Mouse (Mus musculus) heart, embryonic 16.5 days (tissue): ENCODE data around the gene Adgrb3. TPM values are rescaled to one million over a fixed set of nuclear protein-coding genes. Genes with fewer than 3 reads are reported as not detected.

Experiments used
- ATAC-seq: fragments of 200-750 bp; cut with Nextera tagmentation; replicated peaks from 2 replicates; pipeline ENCODE4 v1.8.0; 2017; ENCODE audit warnings: moderate number of reproducible peaks; ENCODE audit not compliant: insufficient read depth, low FRiP score; ENCODE audit errors: extremely low read depth
- H3K27ac ChIP-seq: fragments of 300-500 bp; sonication (generic); 2 replicates; pipeline ENCODE4 v1.5.1; 2014; ENCODE audit warnings: mild to moderate bottlenecking, low read length, control low read depth, moderate library complexity
- H3K27me3 ChIP-seq: fragments of 300-500 bp; sonication (generic); 2 replicates; pipeline ENCODE4 v1.6.1; 2014; ENCODE audit warnings: low read length, mixed read lengths; ENCODE audit not compliant: control insufficient read depth, insufficient read depth
- H3K36me3 ChIP-seq: fragments of 300-500 bp; sonication (generic); 2 replicates; pipeline ENCODE4 v1.6.1; 2014; ENCODE audit not compliant: control insufficient read depth, insufficient read depth
- H3K4me1 ChIP-seq: fragments of 300-500 bp; sonication (generic); 2 replicates; pipeline ENCODE4 v1.6.1; 2014; ENCODE audit warnings: low read length, mixed read lengths; ENCODE audit not compliant: control insufficient read depth, insufficient read depth
- H3K4me2 ChIP-seq: fragments of 300-500 bp; sonication (generic); 2 replicates; pipeline ENCODE4 v1.6.1; 2014; ENCODE audit warnings: low read depth, mild to moderate bottlenecking, control low read depth, low read length
- H3K4me3 ChIP-seq: fragments of 300-500 bp; sonication (generic); 2 replicates; pipeline ENCODE4 v1.5.1; 2014; ENCODE audit warnings: mild to moderate bottlenecking, control low read depth, low read length
- H3K9ac ChIP-seq: fragments of 300-500 bp; sonication (generic); 2 replicates; pipeline ENCODE4 v1.6.1; 2014; ENCODE audit warnings: low read length, control low read depth
- H3K9me3 ChIP-seq: fragments of 300-500 bp; sonication (generic); replicated peaks from 2 replicates; pipeline ENCODE4 v1.6.1; 2016; ENCODE audit warnings: low read length; ENCODE audit not compliant: control insufficient read depth
- WGBS: fragments of 180-500 bp; shearing (Covaris S2); extraction: QIAGEN DNeasy Blood & Tissue Kit; methylation state at CpG from one replicate; pipeline ENCODE4 v1.1.7; 2014; 5-methylcytosine and 5-hydroxymethylcytosine counted together
- polyA plus RNA-seq: library from polyadenylated mRNA; unstranded; fragments of >200 nt; fragmentation: Nextera tagmentation; extraction: Ambion mirVana; gene quantifications from 2 replicates; pipeline ENCODE4 v1.2.1, GENCODE M21; 2015

Gene Adgrb3
- polyA plus RNA-seq, 1 experiment from 2014 or later: 0.33 TPM

DNA sequence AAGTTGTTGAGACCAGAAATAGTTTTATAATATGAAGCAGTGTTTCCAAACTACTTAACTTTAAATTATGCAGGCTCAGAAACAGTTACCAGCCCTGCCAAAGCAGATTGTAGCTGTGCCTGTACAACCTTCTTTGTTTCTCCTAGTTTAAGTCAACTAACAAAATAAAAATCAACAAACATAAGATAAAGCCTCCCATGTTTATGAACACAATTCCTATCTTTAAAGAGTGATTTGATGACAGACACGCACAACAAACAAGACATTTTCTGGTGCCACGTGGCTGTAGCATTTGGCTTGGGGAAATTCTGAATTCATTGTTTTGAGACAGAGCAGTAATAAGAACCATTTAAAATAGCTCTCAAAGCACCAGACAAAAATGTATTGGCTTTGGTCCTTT, 60.5 kb downstream of the Adgrb3 start:
- Histone ChIP-seq H3K9me3 (no peaks in the 10 kb centered on the region), H3K36me3 (no peaks in the 10 kb centered on the region), H3K4me2 (no peak overlapping the region), H3K27me3 (no peaks in the 10 kb centered on the region), H3K4me3 (no peak overlapping the region), H3K9ac (no peak overlapping the region), H3K27ac (no peak overlapping the region), H3K4me1 (no peaks in the 10 kb centered on the region)
- no peak for ATAC-seq
- WGBS: 70% methylated on average over 2 of the region's 2 CpGs

DNA sequence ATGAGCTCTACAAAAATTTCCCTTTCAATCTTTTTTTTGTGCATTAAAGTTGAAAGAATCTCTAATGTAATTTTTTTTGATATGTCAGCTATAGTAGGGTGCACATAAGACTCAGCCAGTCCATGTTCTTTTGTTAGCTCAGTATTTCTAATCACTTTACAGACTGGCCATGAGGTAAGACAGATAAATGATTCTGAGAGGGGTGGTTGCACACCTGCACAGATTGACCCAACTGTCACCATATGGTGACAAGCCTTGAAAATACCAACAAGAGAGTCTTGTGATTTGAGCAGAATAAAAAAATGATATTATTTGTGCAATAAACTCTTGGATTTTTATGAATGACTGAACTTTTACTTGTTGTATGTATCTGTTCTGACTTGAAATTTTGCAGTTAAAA, 74.2 kb downstream of the Adgrb3 start:
- H3K9me3 ChIP-seq: no peaks in the 10 kb centered on the region
- no peak overlapping the region for H3K27ac ChIP-seq
- H3K27me3 ChIP-seq: no peaks in the 10 kb centered on the region
- no peak overlapping the region for H3K4me3 ChIP-seq
- no peak overlapping the region for H3K4me2 ChIP-seq
- H3K36me3 ChIP-seq: no peaks in the 10 kb centered on the region
- no peak for ATAC-seq
- H3K9ac ChIP-seq: no peak overlapping the region
- H3K4me1 ChIP-seq: no peaks in the 10 kb centered on the region

DNA sequence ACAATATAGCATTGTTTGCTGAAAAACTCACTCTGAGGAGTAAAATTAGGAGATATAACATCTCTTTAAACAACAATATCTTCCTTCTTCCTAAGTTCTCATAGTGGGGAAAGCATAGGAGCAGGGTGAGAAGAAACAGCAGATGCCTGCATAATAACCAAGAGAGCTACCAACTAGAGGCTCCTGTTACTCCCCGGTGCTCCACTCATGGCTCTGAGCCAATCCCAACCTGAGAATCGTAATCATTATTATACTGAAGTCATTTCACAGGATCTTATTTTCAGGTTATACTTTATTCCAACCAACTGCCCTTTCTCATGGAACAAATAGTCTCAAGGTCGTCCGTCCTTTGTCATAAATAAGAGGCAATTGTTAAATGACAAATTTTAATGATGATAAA, 75.0 kb downstream of the Adgrb3 start:
- WGBS: 67% methylated on average over 4 of the region's 4 CpGs
- H3K4me3 ChIP-seq: no peak overlapping the region

DNA sequence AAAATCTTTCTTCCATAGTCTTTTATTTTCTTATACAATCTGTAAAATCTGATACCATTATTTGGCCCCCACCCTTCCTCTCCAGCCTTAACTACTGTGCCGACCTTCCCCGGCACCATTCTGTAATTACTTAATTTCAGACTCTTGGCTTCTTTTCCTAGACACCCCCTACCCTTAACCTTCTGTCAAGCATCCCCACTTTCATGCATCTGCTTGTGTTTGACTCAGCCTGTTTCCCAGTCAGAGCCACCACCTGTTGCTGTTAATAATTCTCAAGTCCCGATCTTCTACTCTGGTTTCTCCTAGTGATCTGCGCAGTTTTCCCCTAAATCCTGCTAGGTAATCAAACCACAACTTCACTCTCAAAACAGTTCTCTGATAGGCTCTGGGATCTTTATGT, 83.9 kb downstream of the Adgrb3 start:
- Histone ChIP-seq H3K4me3 (no peak overlapping the region), H3K27ac (no peak overlapping the region), H3K36me3 (no peaks in the 10 kb centered on the region), H3K9me3 (no peaks in the 10 kb centered on the region), H3K9ac (no peak overlapping the region), H3K4me1 (no peaks in the 10 kb centered on the region), H3K27me3 (no peaks in the 10 kb centered on the region), H3K4me2 (no peak overlapping the region)
- no peak for ATAC-seq
- WGBS: 82% methylated on average over 4 of the region's 4 CpGs

More for the DNA sequence above, 75.0 kb downstream of the Adgrb3 start:
- H3K4me1 ChIP-seq: no peaks in the 10 kb centered on the region
- no peak overlapping the region for H3K27ac ChIP-seq
- no peak for ATAC-seq
- no peaks in the 10 kb centered on the region for H3K27me3 ChIP-seq
- H3K4me2 ChIP-seq: no peak overlapping the region
- no peaks in the 10 kb centered on the region for H3K36me3 ChIP-seq
- no peaks in the 10 kb centered on the region for H3K9me3 ChIP-seq
- no peak overlapping the region for H3K9ac ChIP-seq

DNA sequence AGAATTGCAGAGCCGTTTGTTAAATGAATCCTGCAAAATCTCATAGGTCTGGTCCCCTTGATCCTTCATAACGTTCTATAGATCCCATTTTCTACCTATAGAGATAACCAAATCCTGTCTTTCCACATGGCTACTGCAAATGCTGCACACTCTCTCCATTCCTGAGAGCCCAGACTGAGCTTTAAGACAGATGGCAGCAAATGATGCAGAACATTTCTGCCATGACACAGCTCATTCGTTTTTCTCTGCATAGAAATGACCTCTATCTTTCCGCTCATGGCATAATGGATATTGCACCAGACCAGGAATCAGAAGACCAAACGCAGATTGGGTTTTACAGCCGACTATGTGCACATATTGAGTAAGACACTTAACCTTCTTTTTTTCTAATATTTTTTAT, 84.8 kb downstream of the Adgrb3 start:
- H3K4me2 ChIP-seq: no peak overlapping the region
- no peaks in the 10 kb centered on the region for H3K27me3 ChIP-seq
- no peak overlapping the region for H3K9ac ChIP-seq
- no peaks in the 10 kb centered on the region for H3K4me1 ChIP-seq
- no peaks in the 10 kb centered on the region for H3K9me3 ChIP-seq
- 71% methylated on average over 6 of the region's 6 CpGs for WGBS
- H3K27ac ChIP-seq: no peak overlapping the region
- no peaks in the 10 kb centered on the region for H3K36me3 ChIP-seq
- H3K4me3 ChIP-seq: no peak overlapping the region
- ATAC-seq: no peak

DNA sequence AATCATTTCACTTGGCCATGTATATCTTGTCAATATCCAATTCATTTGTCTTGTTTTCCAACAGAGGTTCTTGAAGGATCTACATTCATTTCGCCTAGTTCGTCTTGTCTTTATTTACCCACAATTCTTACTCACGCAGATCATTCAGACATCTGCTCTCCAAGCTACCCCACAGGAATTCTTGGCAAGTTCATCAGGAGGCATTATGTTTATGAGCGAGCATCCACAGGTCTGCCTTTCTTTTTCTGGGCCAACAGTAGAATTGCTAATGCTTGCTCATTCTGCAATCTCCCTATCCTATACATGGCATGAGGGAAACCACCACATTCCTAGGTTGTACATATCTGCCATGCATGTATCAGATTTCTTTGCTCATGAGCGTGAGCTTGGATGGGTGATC, 99.7 kb downstream of the Adgrb3 start:
- Histone ChIP-seq H3K9me3 (no peaks in the 10 kb centered on the region), H3K4me3 (no peak overlapping the region), H3K27ac (no peak overlapping the region), H3K36me3 (no peaks in the 10 kb centered on the region), H3K4me1 (no peaks in the 10 kb centered on the region), H3K27me3 (no peaks in the 10 kb centered on the region), H3K4me2 (no peak overlapping the region), H3K9ac (no peak overlapping the region)
- 83% methylated on average over 5 of the region's 5 CpGs for WGBS
- no peak for ATAC-seq

DNA sequence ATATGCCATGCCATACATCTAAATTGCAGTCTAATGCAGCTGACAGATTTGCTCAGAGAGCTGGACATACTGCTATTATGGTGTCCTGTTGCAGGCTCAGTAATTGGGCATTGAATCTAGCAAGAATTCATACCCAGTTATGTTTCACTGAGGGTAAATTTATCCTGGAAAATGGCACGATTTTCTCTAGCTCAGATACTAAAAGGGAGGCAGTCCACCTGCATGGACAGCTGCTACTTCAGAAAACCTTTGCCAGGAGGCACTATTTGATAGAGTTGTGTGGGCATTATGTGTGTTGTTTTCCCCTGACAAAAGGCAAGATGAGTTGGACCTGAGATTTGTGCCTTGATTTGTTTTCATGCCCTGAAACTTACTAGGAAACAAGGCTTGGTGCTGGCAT, 118.0 kb downstream of the Adgrb3 start:
- H3K27ac ChIP-seq: no peak overlapping the region
- 39% methylated on average over 1 of the region's 1 CpGs for WGBS
- no peak for ATAC-seq
- H3K4me3 ChIP-seq: no peak overlapping the region
- H3K4me1 ChIP-seq: no peaks in the 10 kb centered on the region
- no peaks in the 10 kb centered on the region for H3K36me3 ChIP-seq
- no peak overlapping the region for H3K4me2 ChIP-seq
- H3K27me3 ChIP-seq: no peaks in the 10 kb centered on the region
- no peak overlapping the region for H3K9ac ChIP-seq
- no peaks in the 10 kb centered on the region for H3K9me3 ChIP-seq

DNA sequence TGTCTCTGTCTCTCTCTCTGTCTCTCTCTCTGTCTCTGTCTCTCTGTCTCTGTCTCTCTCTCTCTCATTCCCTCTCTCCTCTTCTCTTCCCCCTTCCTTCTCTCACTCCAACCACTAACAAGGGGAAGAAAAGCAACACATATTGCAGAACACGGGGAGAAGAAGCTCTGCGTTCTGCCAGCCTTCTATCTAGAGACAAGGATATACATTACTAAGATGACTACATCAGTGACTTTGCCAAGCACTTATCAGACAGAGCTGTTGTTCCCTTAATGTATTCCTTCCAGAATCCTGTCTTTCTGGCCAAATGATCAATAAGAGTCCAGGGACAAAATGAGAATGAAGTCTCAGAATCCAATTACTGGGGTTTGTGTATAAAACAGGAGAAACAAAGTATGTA, 123.2 kb downstream of the Adgrb3 start:
- whole genome bisulfite sequencing: 79% methylated on average over 2 of the region's 2 CpGs
- H3K4me2 ChIP-seq: no peak overlapping the region
- H3K36me3 ChIP-seq: no peaks in the 10 kb centered on the region
- H3K4me1 ChIP-seq: no peaks in the 10 kb centered on the region
- no peak overlapping the region for H3K9ac ChIP-seq
- H3K27me3 ChIP-seq: no peaks in the 10 kb centered on the region
- no peak for ATAC-seq
- no peaks in the 10 kb centered on the region for H3K9me3 ChIP-seq
- H3K27ac ChIP-seq: no peak overlapping the region
- H3K4me3 ChIP-seq: no peak overlapping the region

DNA sequence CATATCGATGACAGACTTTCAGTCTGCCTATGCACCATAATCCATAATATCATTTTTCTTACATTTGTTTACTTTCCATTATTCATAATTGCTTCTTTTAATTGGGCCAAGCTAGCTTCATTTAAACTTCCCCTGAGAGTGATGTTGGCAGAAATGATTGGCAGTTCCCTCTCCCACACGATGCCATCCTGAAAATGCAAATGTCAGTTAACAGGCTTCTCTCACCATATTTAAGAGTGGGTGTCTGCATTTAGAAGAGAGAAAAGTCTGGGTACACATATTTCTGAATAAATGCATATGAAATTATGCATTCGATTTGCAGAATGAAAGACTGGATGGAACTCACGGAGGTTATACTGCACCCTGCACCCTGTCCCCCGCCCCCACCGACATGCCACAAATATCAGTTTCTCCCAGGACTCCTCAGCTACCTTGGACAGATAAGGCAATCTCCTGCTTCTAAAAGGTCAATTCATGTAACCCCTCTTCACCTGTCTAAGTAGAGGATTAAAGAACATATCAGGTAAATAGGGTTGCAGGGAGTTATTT, 130.7 kb downstream of the Adgrb3 start:
- WGBS: 77% methylated on average over 6 of the region's 6 CpGs
- no peaks in the 10 kb centered on the region for H3K4me1 ChIP-seq
- no peak overlapping the region for H3K9ac ChIP-seq
- no peak for ATAC-seq
- H3K4me3 ChIP-seq: no peak overlapping the region
- no peaks in the 10 kb centered on the region for H3K36me3 ChIP-seq
- H3K27ac ChIP-seq: no peak overlapping the region
- H3K27me3 ChIP-seq: no peaks in the 10 kb centered on the region
- H3K4me2 ChIP-seq: no peak overlapping the region
- H3K9me3 ChIP-seq: no peaks in the 10 kb centered on the region

DNA sequence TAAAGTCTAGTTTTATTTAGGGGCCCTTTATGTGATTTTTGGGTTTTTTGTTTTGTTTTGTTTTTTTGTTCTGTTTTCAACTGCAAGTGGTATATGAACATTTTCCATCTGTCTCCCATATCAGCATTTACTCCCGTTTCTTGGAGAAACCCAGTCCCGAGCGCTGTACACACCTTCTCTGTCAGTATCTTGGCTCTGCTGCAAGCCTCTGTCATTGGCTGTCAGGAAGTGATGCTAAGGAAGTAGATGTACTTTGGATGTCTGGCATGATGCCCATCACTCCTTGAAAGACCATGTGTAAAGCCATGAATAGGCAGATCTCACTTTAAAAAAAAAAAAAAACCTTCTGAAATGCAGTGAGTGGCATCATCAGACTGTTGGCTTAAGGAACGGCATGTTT, 132.3 kb downstream of the Adgrb3 start:
- WGBS: 65% methylated on average over 4 of the region's 4 CpGs
- ATAC-seq: no peak
- H3K9ac ChIP-seq: no peak overlapping the region
- H3K4me1 ChIP-seq: no peaks in the 10 kb centered on the region
- H3K27me3 ChIP-seq: no peaks in the 10 kb centered on the region
- no peak overlapping the region for H3K4me3 ChIP-seq
- no peak overlapping the region for H3K4me2 ChIP-seq
- no peaks in the 10 kb centered on the region for H3K36me3 ChIP-seq
- H3K9me3 ChIP-seq: no peaks in the 10 kb centered on the region
- H3K27ac ChIP-seq: no peak overlapping the region
